Mouse (Mus musculus) testis, adult 2 months (tissue): ENCODE data around the gene Churc1. TPM values are rescaled to one million over a fixed set of nuclear protein-coding genes. Genes with fewer than 3 reads are reported as not detected.
"Not testable (repeated sequence)": the region's sequence is repeated elsewhere in the genome, so short reads cannot be mapped to it uniquely, and the experiment has no call there.

Experiments
- H3K27ac ChIP-seq: fragments of 200-500 bp; 2 replicates; pipeline ENCODE4 v1.5.1; 2012; ENCODE audit warnings: low read depth, low read length; ENCODE audit not compliant: control insufficient read depth, insufficient read depth
- H3K27me3 ChIP-seq: fragments of 200-500 bp; 2 replicates; pipeline ENCODE4 v1.6.1; 2012; ENCODE audit warnings: mild to moderate bottlenecking, low read length, moderate library complexity; ENCODE audit not compliant: control insufficient read depth, insufficient read depth
- H3K36me3 ChIP-seq: fragments of 200-500 bp; 2 replicates; pipeline ENCODE4 v1.6.1; 2012; ENCODE audit warnings: mild to moderate bottlenecking, low read length; ENCODE audit not compliant: control insufficient read depth, insufficient read depth
- H3K4me1 ChIP-seq: fragments of 200-500 bp; 2 replicates; pipeline ENCODE4 v1.6.1; 2012; ENCODE audit warnings: low read length; ENCODE audit not compliant: control insufficient read depth, insufficient read depth
- H3K4me3 ChIP-seq: fragments of 200-500 bp; 2 replicates; pipeline ENCODE4 v1.5.1; 2012; ENCODE audit warnings: low read depth, mild to moderate bottlenecking, low read length, moderate library complexity, mixed read lengths; ENCODE audit not compliant: control insufficient read depth
- CTCF ChIP-seq: fragments of 200-500 bp; IDR thresholded peaks from 2 replicates; pipeline ENCODE4 v1.5.1; 2012; ENCODE audit warnings: low read depth, mild to moderate bottlenecking, inconsistent platforms, low read length, moderate library complexity; ENCODE audit not compliant: control insufficient read depth, insufficient read depth, insufficient replicate concordance
- POLR2A ChIP-seq: fragments of 200-500 bp; IDR thresholded peaks from 2 replicates; pipeline ENCODE4 v1.6.1; 2012; ENCODE audit warnings: low read depth, mild to moderate bottlenecking, inconsistent platforms, low read length, moderate library complexity; ENCODE audit not compliant: control insufficient read depth
- polyA plus RNA-seq: library from polyadenylated mRNA; depleted of rRNA; stranded (reverse); fragments of >200 nt; gene quantifications from 2 replicates; pipeline ENCODE4 v1.2.3, GENCODE M21; 2012

The Churc1 gene
- polyA plus RNA-seq, 1 experiment, result 51.6 TPM

- no peak for TF ChIP-seq POLR2A
- TF ChIP-seq CTCF, result no peak
These were observed 13.2 kb downstream of the Churc1 start for GRCm38 (mm10) chr12:76778305-76779083.

GRCm38 (mm10) chr12:76779951-76780350 lies 14.6 kb downstream of the Churc1 start:
- Histone ChIP-seq H3K4me3 (no peak overlapping the region), H3K27ac (no peak overlapping the region), H3K36me3 (no peaks in the 10 kb centered on the region), H3K27me3 (no peaks in the 10 kb centered on the region), H3K4me1 (no peaks in the 10 kb centered on the region; the same call in 1 of the 2 replicates)
- no peak for TF ChIP-seq CTCF
- TF ChIP-seq POLR2A, result no peak

More at GRCm38 (mm10) chr12:76778305-76779083, 13.2 kb downstream of the Churc1 start:
- no peaks in the 10 kb centered on the region for H3K27me3 ChIP-seq
- no peak overlapping the region for H3K27ac ChIP-seq
- H3K4me3 ChIP-seq, result no peak overlapping the region
- no peaks in the 10 kb centered on the region for H3K4me1 ChIP-seq
- no peaks in the 10 kb centered on the region for H3K36me3 ChIP-seq

- H3K36me3 ChIP-seq, result no peaks in the 10 kb centered on the region
- H3K4me3 ChIP-seq, result no peak overlapping the region
- no peaks in the 10 kb centered on the region for H3K27me3 ChIP-seq
- no peaks in the 10 kb centered on the region; the same call in 1 of the 2 replicates for H3K4me1 ChIP-seq
- no peak for TF ChIP-seq CTCF
- H3K27ac ChIP-seq, result no peak overlapping the region
These were observed 15.5 kb downstream of the Churc1 start for GRCm38 (mm10) chr12:76780639-76781468.

GRCm38 (mm10) chr12:76784056-76784619 lies 18.8 kb downstream of the Churc1 start:
- no peaks in the 10 kb centered on the region for H3K36me3 ChIP-seq
- TF ChIP-seq POLR2A (no peak), CTCF (no peak)
- no peaks in the 10 kb centered on the region; the same call in 1 of the 2 replicates for H3K4me1 ChIP-seq
- H3K4me3 ChIP-seq, result no peak overlapping the region
- H3K27me3 ChIP-seq, result no peaks in the 10 kb centered on the region
- H3K27ac ChIP-seq, result no peak overlapping the region

GRCm38 (mm10) chr12:76790446-76791084 lies 25.2 kb downstream of the Churc1 start:
- H3K27me3 ChIP-seq, result no peaks in the 10 kb centered on the region
- no peaks in the 10 kb centered on the region for H3K36me3 ChIP-seq
- TF ChIP-seq CTCF (no peak), POLR2A (no peak)
- H3K4me3 ChIP-seq, result no peak overlapping the region
- no peaks in the 10 kb centered on the region for H3K4me1 ChIP-seq
- H3K27ac ChIP-seq, result no peak overlapping the region

GRCm38 (mm10) chr12:76792540-76792939 lies 27.2 kb downstream of the Churc1 start:
- H3K27me3 ChIP-seq, H3K4me3 ChIP-seq, H3K36me3 ChIP-seq, H3K27ac ChIP-seq, H3K4me1 ChIP-seq: not testable (repeated sequence)

GRCm38 (mm10) chr12:76795350-76795749 lies 30.0 kb downstream of the Churc1 start, which contains the start of gene Gpx2:
Gpx2 (minus strand) TSS chr12:76795554.
- Histone ChIP-seq H3K36me3 (no peaks in the 10 kb centered on the region), H3K4me3 (no peak within 1 kb of the TSS), H3K27ac (no peak within 1 kb of the TSS), H3K4me1 (0 out of 2 replicates have a peak, but pooled peaks cover 2% of the 10 kb centered on the region), H3K27me3 (no peaks in the 10 kb centered on the region)
- TF ChIP-seq CTCF (no peak), POLR2A (no peak)
